Mouse (Mus musculus): Measurements from ENCODE around the gene Psmb4. TPM values are rescaled to one million over a fixed set of nuclear protein-coding genes. Genes with fewer than 3 reads are reported as not detected.
"Not testable (repeated sequence)": the region's sequence is repeated elsewhere in the genome, so short reads cannot be mapped to it uniquely, and the experiment has no call there.

The Psmb4 gene
- total and polyA plus RNA-seq, 2 experiments from 2014 or later, result 314 to 383 TPM

- H3K4me1 ChIP-seq (ENCODE audit: insufficient read depth, low read length); H3K36me3 ChIP-seq (ENCODE audit: insufficient read depth, low read length): not testable (repeated sequence)
- WGBS, result 47% methylated on average over 7 of the region's 7 CpGs
These were observed 43.9 kb upstream of the Psmb4 start for GRCm38 (mm10) chr3:94930386-94931266.

GRCm38 (mm10) chr3:94928979-94929378 lies 42.2 kb upstream of the Psmb4 start:
- 86% methylated on average over 3 of the region's 4 CpGs for WGBS
- H3K27ac ChIP-seq; H3K9me3 ChIP-seq (ENCODE audit: low read length); H3K36me3 ChIP-seq (ENCODE audit: insufficient read depth, low read length); ATAC-seq; H3K4me3 ChIP-seq (ENCODE audit: low read length); H3K9ac ChIP-seq (replicated peaks; ENCODE audit: low read length); DNase-seq (ENCODE audit: low spot score); H3K27me3 ChIP-seq (ENCODE audit: insufficient read depth, low read length); H3K4me2 ChIP-seq (ENCODE audit: low read depth, low read length); H3K4me1 ChIP-seq (ENCODE audit: insufficient read depth, low read length): not testable (repeated sequence)

More at GRCm38 (mm10) chr3:94930386-94931266, 43.9 kb upstream of the Psmb4 start:
- DNase-seq (ENCODE audit: low spot score); H3K9me3 ChIP-seq (ENCODE audit: low read length); H3K4me3 ChIP-seq (ENCODE audit: low read length); H3K27me3 ChIP-seq (ENCODE audit: insufficient read depth, low read length); H3K4me2 ChIP-seq (ENCODE audit: low read depth, low read length); ATAC-seq; H3K9ac ChIP-seq (replicated peaks; ENCODE audit: low read length); H3K27ac ChIP-seq: not testable (repeated sequence)

DNA sequence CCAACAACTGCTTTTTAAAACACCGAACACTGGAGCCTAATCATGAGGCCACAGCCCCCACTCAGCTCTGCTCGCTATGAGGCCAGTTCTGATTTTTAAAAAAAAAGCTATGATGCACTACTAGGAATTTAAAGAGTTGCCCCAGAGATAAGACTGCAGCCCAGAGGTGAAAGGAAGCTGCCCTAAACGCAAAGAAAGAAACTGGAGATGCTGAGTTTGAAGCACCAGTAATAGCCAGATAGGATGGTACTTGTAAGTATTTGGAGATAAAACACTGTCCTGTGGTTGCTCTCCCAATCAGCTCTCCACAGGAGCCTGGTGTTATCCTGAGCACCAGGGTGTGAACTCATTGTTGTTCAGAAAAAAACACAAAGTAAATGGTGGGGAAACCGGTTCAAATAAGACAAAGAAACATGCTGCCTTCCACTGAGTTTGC lies 39.6 kb upstream of the Psmb4 start:
- ATAC-seq; DNase-seq (ENCODE audit: low spot score); H3K9me3 ChIP-seq (ENCODE audit: low read length); H3K4me3 ChIP-seq (ENCODE audit: low read length); H3K4me1 ChIP-seq (ENCODE audit: insufficient read depth, low read length); H3K4me2 ChIP-seq (ENCODE audit: low read depth, low read length); H3K9ac ChIP-seq (replicated peaks; ENCODE audit: low read length); H3K36me3 ChIP-seq (ENCODE audit: insufficient read depth, low read length); H3K27me3 ChIP-seq (ENCODE audit: insufficient read depth, low read length); H3K27ac ChIP-seq: not testable (repeated sequence)
- 49% methylated on average over 4 of the region's 4 CpGs for WGBS

DNA sequence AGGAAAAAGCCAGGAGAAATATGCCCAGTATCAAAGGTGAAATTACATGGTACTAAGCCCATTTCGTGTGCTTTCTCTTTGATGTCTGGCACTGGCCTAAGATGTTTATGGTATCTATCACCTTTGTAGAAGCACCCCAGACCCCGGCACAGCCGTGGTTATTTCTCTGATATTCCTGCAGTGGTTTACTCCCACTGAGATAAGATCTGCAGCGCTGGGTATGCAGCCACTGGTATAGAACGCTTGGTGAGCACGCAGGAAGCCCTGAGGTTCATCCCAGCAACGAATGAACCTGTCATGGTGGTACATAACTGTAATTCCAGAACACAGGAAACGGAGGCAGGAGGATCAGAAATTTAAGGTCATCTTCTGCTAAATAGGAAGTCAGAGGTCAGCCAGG lies 37.9 kb upstream of the Psmb4 start:
- WGBS, result 82% methylated on average over 8 of the region's 8 CpGs

DNA sequence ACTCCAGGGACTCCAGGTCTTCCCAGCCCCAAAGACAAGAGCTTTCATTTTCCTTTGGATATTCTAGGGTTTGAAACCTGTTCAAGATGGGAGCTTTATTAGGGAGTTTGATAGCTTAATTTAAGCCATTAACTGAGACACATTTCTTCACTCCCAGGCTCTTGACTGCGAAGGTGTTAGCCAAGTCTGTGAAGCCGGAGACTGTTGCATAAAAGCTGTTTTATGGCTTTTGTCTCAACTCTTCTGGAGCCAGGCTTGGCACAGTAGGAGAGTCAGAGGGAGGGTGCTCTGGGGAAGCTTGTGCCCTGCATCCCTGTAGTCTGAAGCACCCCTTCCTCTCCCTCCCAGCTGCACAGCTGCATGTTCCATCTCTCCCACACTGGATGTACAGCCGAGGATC lies 35.6 kb upstream of the Psmb4 start:
- H3K4me2 ChIP-seq (ENCODE audit: low read depth, low read length), result no peak overlapping the region
- H3K9me3 ChIP-seq (ENCODE audit: low read length), result no peaks in the 10 kb centered on the region
- DNase-seq (ENCODE audit: low spot score), result no peak
- no peak for TF ChIP-seq CTCF (IDR thresholded peaks at IDR 0.05; ENCODE audit: low read depth)
- WGBS, result 55% methylated on average over 3 of the region's 3 CpGs
- ATAC-seq, result no peak
- no peak overlapping the region for H3K4me3 ChIP-seq (ENCODE audit: low read length)
- H3K27me3 ChIP-seq (ENCODE audit: insufficient read depth, low read length), result no peaks in the 10 kb centered on the region
- no peaks in the 10 kb centered on the region for H3K36me3 ChIP-seq (ENCODE audit: insufficient read depth, low read length)
- no peak overlapping the region for H3K9ac ChIP-seq (replicated peaks; ENCODE audit: low read length)
- no peak overlapping the region for H3K27ac ChIP-seq
- no peaks in the 10 kb centered on the region for H3K4me1 ChIP-seq (ENCODE audit: insufficient read depth, low read length)

More for the DNA sequence above, 37.9 kb upstream of the Psmb4 start:
- Histone ChIP-seq H3K4me2 (ENCODE audit: low read depth, low read length) (no peak overlapping the region), H3K27me3 (ENCODE audit: insufficient read depth, low read length) (no peaks in the 10 kb centered on the region), H3K4me1 (ENCODE audit: insufficient read depth, low read length) (no peaks in the 10 kb centered on the region), H3K9ac (replicated peaks; ENCODE audit: low read length) (no peak overlapping the region), H3K36me3 (ENCODE audit: insufficient read depth, low read length) (no peaks in the 10 kb centered on the region), H3K27ac (no peak overlapping the region), H3K9me3 (ENCODE audit: low read length) (no peaks in the 10 kb centered on the region), H3K4me3 (ENCODE audit: low read length) (no peak overlapping the region)
- no peak for DNase-seq (ENCODE audit: low spot score)
- no peak for TF ChIP-seq CTCF (IDR thresholded peaks at IDR 0.05; ENCODE audit: low read depth)
- ATAC-seq, result no peak

DNA sequence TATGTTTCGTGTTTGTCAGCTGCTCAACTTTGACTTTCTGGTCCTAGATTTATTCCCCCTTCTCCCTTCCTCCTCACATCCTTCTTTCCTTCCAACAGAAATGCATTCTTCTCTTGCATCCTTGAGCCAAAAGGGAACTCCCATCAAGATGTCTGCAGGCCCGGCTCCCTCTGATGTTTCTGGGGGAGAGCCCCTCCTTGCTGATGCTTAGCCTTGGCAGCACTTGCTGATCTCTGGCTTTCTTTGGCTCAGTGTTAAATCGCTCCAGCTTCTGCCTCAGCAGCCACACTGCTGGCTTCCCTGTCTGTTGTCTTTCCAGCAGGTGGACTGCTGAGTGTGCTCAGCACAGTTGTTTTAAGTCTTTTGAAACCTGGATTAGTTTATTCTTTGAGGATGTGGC lies 34.3 kb upstream of the Psmb4 start:
- Histone ChIP-seq H3K9me3 (ENCODE audit: low read length) (no peaks in the 10 kb centered on the region), H3K4me3 (ENCODE audit: low read length) (no peak overlapping the region), H3K27ac (no peak overlapping the region), H3K9ac (replicated peaks; ENCODE audit: low read length) (no peak overlapping the region), H3K4me2 (ENCODE audit: low read depth, low read length) (no peak overlapping the region), H3K36me3 (ENCODE audit: insufficient read depth, low read length) (no peaks in the 10 kb centered on the region), H3K27me3 (ENCODE audit: insufficient read depth, low read length) (no peaks in the 10 kb centered on the region), H3K4me1 (ENCODE audit: insufficient read depth, low read length) (no peaks in the 10 kb centered on the region)
- ATAC-seq (no peak), DNase-seq (ENCODE audit: low spot score) (peak; percentile 49)
- 45% methylated on average over 3 of the region's 3 CpGs for WGBS
- TF ChIP-seq CTCF (IDR thresholded peaks at IDR 0.05; ENCODE audit: low read depth), result no peak

GRCm38 (mm10) chr3:94918845-94919244 lies 32.1 kb upstream of the Psmb4 start:
- TF ChIP-seq CTCF (IDR thresholded peaks at IDR 0.05; ENCODE audit: low read depth), result no peak
- ATAC-seq (no peak), DNase-seq (ENCODE audit: low spot score) (no peak)
- Histone ChIP-seq H3K9me3 (ENCODE audit: low read length) (no peaks in the 10 kb centered on the region), H3K4me2 (ENCODE audit: low read depth, low read length) (no peak overlapping the region), H3K27ac (no peak overlapping the region), H3K4me3 (ENCODE audit: low read length) (no peak overlapping the region), H3K9ac (replicated peaks; ENCODE audit: low read length) (no peak overlapping the region), H3K27me3 (ENCODE audit: insufficient read depth, low read length) (no peaks in the 10 kb centered on the region), H3K36me3 (ENCODE audit: insufficient read depth, low read length) (no peaks in the 10 kb centered on the region), H3K4me1 (ENCODE audit: insufficient read depth, low read length) (no peaks in the 10 kb centered on the region)
- WGBS, result 79% methylated on average over 4 of the region's 4 CpGs

Measured in hindbrain, postnatal 0 days (tissue).